Mouse (Mus musculus) forebrain, embryonic 14.5 days (tissue): ENCODE measurements around the gene Map1s. TPM values are rescaled to one million over a fixed set of nuclear protein-coding genes. Genes with fewer than 3 reads are reported as not detected.

Experiments
- ATAC-seq: fragments of 200-750 bp; cut with Nextera tagmentation; 2 replicates; pipeline ENCODE4 v1.8.0; 2017; ENCODE audit warnings: mild to moderate bottlenecking, moderate library complexity
- DNase-seq: peaks from one replicate; pipeline ENCODE4 v3.0.0-alpha.2; 2015; ENCODE audit warnings: low spot score
- H3K27ac ChIP-seq: fragments of 300-500 bp; sonication (generic); 2 replicates; pipeline ENCODE4 v1.5.1; 2014; ENCODE audit warnings: low read depth, mild to moderate bottlenecking, control low read depth, low read length, moderate library complexity
- H3K27me3 ChIP-seq: fragments of 300-500 bp; sonication (generic); replicated peaks from 2 replicates; pipeline ENCODE4 v1.6.1; 2014; ENCODE audit warnings: low read length, control low read depth, mixed read lengths; ENCODE audit not compliant: control insufficient read depth, insufficient read depth
- H3K36me3 ChIP-seq: fragments of 300-500 bp; sonication (generic); 2 replicates; pipeline ENCODE4 v1.6.1; 2014; ENCODE audit warnings: low read length, control low read depth; ENCODE audit not compliant: control insufficient read depth, insufficient read depth
- H3K4me1 ChIP-seq: fragments of 300-500 bp; sonication (generic); 2 replicates; pipeline ENCODE4 v1.6.1; 2014; ENCODE audit warnings: antibody characterized with exemption, low read length, control low read depth; ENCODE audit not compliant: control insufficient read depth, insufficient read depth
- H3K4me2 ChIP-seq: fragments of 300-500 bp; sonication (generic); 2 replicates; pipeline ENCODE4 v1.6.1; 2014; ENCODE audit warnings: mild to moderate bottlenecking, control low read depth, low read length
- H3K4me3 ChIP-seq: fragments of 300-500 bp; sonication (generic); 2 replicates; pipeline ENCODE4 v1.5.1; 2014; ENCODE audit warnings: low read depth, low read length, control low read depth
- H3K9ac ChIP-seq: fragments of 300-500 bp; sonication (generic); 2 replicates; pipeline ENCODE4 v1.6.1; 2014; ENCODE audit warnings: mild to moderate bottlenecking, low read length, control low read depth, moderate library complexity
- H3K9me3 ChIP-seq: fragments of 300-500 bp; sonication (generic); replicated peaks from 2 replicates; pipeline ENCODE4 v1.6.1; 2016; ENCODE audit warnings: low read length, control low read depth, mixed read lengths; ENCODE audit not compliant: control insufficient read depth
- WGBS: fragments of 180-500 bp; shearing (Covaris S2); extraction: QIAGEN DNeasy Blood & Tissue Kit; methylation state at CpG from one replicate; pipeline ENCODE4 v1.1.7; 2014; 5-methylcytosine and 5-hydroxymethylcytosine counted together
- polyA plus RNA-seq: library from polyadenylated mRNA; unstranded; fragments of >200 nt; fragmentation: Nextera tagmentation; extraction: Ambion mirVana; gene quantifications from 2 replicates; pipeline ENCODE4 v1.2.1, GENCODE M21; 2014

Gene Map1s
- polyA plus RNA-seq, 1 experiment from 2014 or later, result 33.9 TPM

- Histone ChIP-seq H3K27me3 (no peaks in the 10 kb centered on the region), H3K27ac (peak overlapping the region; percentile 98), H3K9me3 (no peaks in the 10 kb centered on the region), H3K4me3 (peak overlapping the region; percentile 43), H3K4me2 (peak overlapping the region; percentile 76), H3K9ac (peak overlapping the region; percentile 66), H3K36me3 (peaks cover 9% of the 10 kb centered on the region), H3K4me1 (peaks cover 33% of the 10 kb centered on the region)
- peak; percentile 87 for ATAC-seq
- DNase-seq, result peak; percentile 100
- under 1% methylated on average over 46 of the region's 46 CpGs for WGBS
Observed at GRCm38 (mm10) chr8:70865350-70866000, 40.3 kb upstream of the Map1s start.

- DNase-seq (no peak), ATAC-seq (peak; percentile 16)
- Histone ChIP-seq H3K4me1 (peaks cover 33% of the 10 kb centered on the region), H3K27me3 (no peaks in the 10 kb centered on the region), H3K4me2 (peak overlapping the region; percentile 76), H3K36me3 (peaks cover 9% of the 10 kb centered on the region), H3K4me3 (peak overlapping the region; percentile 43), H3K9ac (peak overlapping the region; percentile 66), H3K27ac (peak overlapping the region; percentile 93), H3K9me3 (no peaks in the 10 kb centered on the region)
- WGBS, result 7% methylated on average over 12 of the region's 12 CpGs
Observed at GRCm38 (mm10) chr8:70866001-70866520, 39.7 kb upstream of the Map1s start.

- DNase-seq, result no peak
- H3K27me3 ChIP-seq, result no peaks in the 10 kb centered on the region
- H3K4me2 ChIP-seq, result no peak overlapping the region
Observed at GRCm38 (mm10) chr8:70866566-70866965, 39.2 kb upstream of the Map1s start.

GRCm38 (mm10) chr8:70868559-70869198 lies 37.1 kb upstream of the Map1s start:
- Histone ChIP-seq H3K4me1 (peaks cover 31% of the 10 kb centered on the region), H3K9ac (peak overlapping the region; percentile 48; the same call in 1 of the 2 replicates), H3K27me3 (no peaks in the 10 kb centered on the region), H3K9me3 (no peaks in the 10 kb centered on the region), H3K36me3 (peaks cover 9% of the 10 kb centered on the region), H3K27ac (peak overlapping the region; percentile 46), H3K4me3 (no peak overlapping the region), H3K4me2 (peak overlapping the region; percentile 28)
- DNase-seq, result peak; percentile 41
- ATAC-seq, result no peak
- 14% methylated on average over 40 of the region's 40 CpGs for WGBS

More at GRCm38 (mm10) chr8:70866566-70866965, 39.2 kb upstream of the Map1s start:
- Histone ChIP-seq H3K4me1 (peaks cover 32% of the 10 kb centered on the region), H3K36me3 (peaks cover 9% of the 10 kb centered on the region), H3K4me3 (no peak overlapping the region; the same call in 1 of the 2 replicates), H3K9me3 (no peaks in the 10 kb centered on the region), H3K9ac (no peak overlapping the region; the same call in 1 of the 2 replicates), H3K27ac (peak overlapping the region; percentile 93; the same call in 1 of the 2 replicates)
- ATAC-seq, result no peak
- WGBS, result 84% methylated on average over 7 of the region's 7 CpGs

GRCm38 (mm10) chr8:70869199-70869571 lies 36.5 kb upstream of the Map1s start:
- peaks cover 28% of the 10 kb centered on the region for H3K4me1 ChIP-seq
- H3K4me2 ChIP-seq, result peak overlapping the region; percentile 28
- no peak overlapping the region for H3K4me3 ChIP-seq
- peaks cover 9% of the 10 kb centered on the region for H3K36me3 ChIP-seq
- H3K9ac ChIP-seq, result peak overlapping the region; percentile 48
- 45% methylated on average over 5 of the region's 5 CpGs for WGBS
- no peaks in the 10 kb centered on the region for H3K9me3 ChIP-seq
- H3K27ac ChIP-seq, result peak overlapping the region; percentile 46
- DNase-seq (no peak), ATAC-seq (no peak)
- no peaks in the 10 kb centered on the region for H3K27me3 ChIP-seq

GRCm38 (mm10) chr8:70869601-70870041 lies 36.1 kb upstream of the Map1s start:
- H3K4me1 ChIP-seq, result peaks cover 24% of the 10 kb centered on the region
- DNase-seq (peak; percentile 88), ATAC-seq (no peak)
- peak overlapping the region; percentile 23; the same call in 1 of the 2 replicates for H3K4me2 ChIP-seq
- H3K27me3 ChIP-seq, result no peaks in the 10 kb centered on the region
- H3K27ac ChIP-seq, result peak overlapping the region; percentile 46; the same call in 1 of the 2 replicates
- WGBS, result 48% methylated on average over 16 of the region's 16 CpGs
- H3K36me3 ChIP-seq, result peaks cover 9% of the 10 kb centered on the region
- H3K4me3 ChIP-seq, result no peak overlapping the region
- H3K9me3 ChIP-seq, result no peaks in the 10 kb centered on the region
- H3K9ac ChIP-seq, result peak overlapping the region; percentile 48

- no peak for DNase-seq
- Histone ChIP-seq H3K36me3 (peaks cover 9% of the 10 kb centered on the region), H3K4me3 (no peak overlapping the region), H3K27me3 (no peaks in the 10 kb centered on the region), H3K9me3 (no peaks in the 10 kb centered on the region), H3K4me1 (peaks cover 16% of the 10 kb centered on the region), H3K9ac (no peak overlapping the region), H3K27ac (no peak overlapping the region), H3K4me2 (no peak overlapping the region)
- WGBS, result 79% methylated on average over 5 of the region's 5 CpGs
- no peak for ATAC-seq
Observed at GRCm38 (mm10) chr8:70871195-70871807, 34.4 kb upstream of the Map1s start.

GRCm38 (mm10) chr8:70872643-70873363 lies 32.9 kb upstream of the Map1s start:
- H3K27ac ChIP-seq, result peak overlapping the region; percentile 81; the same call in 1 of the 2 replicates
- H3K4me3 ChIP-seq, result peak overlapping the region; percentile 65
- DNase-seq (no peak), ATAC-seq (0 out of 2 replicates have a peak, but pooled peaks have one; percentile 0)
- H3K27me3 ChIP-seq, result no peaks in the 10 kb centered on the region
- peak overlapping the region; percentile 67 for H3K9ac ChIP-seq
- H3K9me3 ChIP-seq, result no peaks in the 10 kb centered on the region
- peak overlapping the region; percentile 63 for H3K4me2 ChIP-seq
- peaks cover 9% of the 10 kb centered on the region for H3K36me3 ChIP-seq
- WGBS, result 6% methylated on average over 31 of the region's 31 CpGs
- H3K4me1 ChIP-seq, result peaks cover 13% of the 10 kb centered on the region
